Mouse (Mus musculus) naive thymus-derived CD4-positive, alpha-beta T cell, adult 2 months (primary cell): ENCODE measurements around the gene Olfr884.

Experiments
- DNase-seq: peaks from one replicate; pipeline ENCODE4 v3.0.0-alpha.2; 2011; ENCODE audit warnings: low read depth

The Olfr884 gene

GRCm38 (mm10) chr9:38046255-38046654 is at the start of gene Olfr884:
Gene Olfr884, plus strand, starts transcription at chr9:38046555.
- no peak for DNase-seq

GRCm38 (mm10) chr9:37998581-37999204 is 47.7 kb upstream of the Olfr884 start:
- no peak for DNase-seq

GRCm38 (mm10) chr9:38000021-38000420 is 46.3 kb upstream of the Olfr884 start:
- DNase-seq, result no peak

GRCm38 (mm10) chr9:38025508-38025907 is 20.8 kb upstream of the Olfr884 start, which contains the start of gene Olfr883:
Gene Olfr883, plus strand, starts transcription at chr9:38025808.
- DNase-seq, result no peak

GRCm38 (mm10) chr9:38061022-38061421 is 14.7 kb downstream of the Olfr884 start, which contains the start of gene Olfr885:
Gene Olfr885, plus strand, starts transcription at chr9:38061322.
- DNase-seq, result no peak

- DNase-seq, result no peak
These were observed 37.4 kb downstream of the Olfr884 start, which contains the start of gene Olfr887 for GRCm38 (mm10) chr9:38083772-38084171. Gene Olfr887, plus strand, starts transcription at chr9:38084072.
